Mouse (Mus musculus): ENCODE measurements at regions not wholly inside any gene's neighbourhood (a gene's known extent, or its start where the extent isn't known, plus 50 kb on each side); places are given as distances from the start of the nearest gene placed in this dataset.

GRCm38 (mm10) chr3:144015236-144015635 is 189.8 kb downstream of the Lmo4 start:
- no peak for TF ChIP-seq POU5F1 (IDR thresholded peaks at IDR 0.05; ENCODE audit: borderline replicate concordance, low read length)
- TF ChIP-seq CTCF (conservative IDR thresholded peaks at IDR 0.05; ENCODE audit: low read length): no peak
- TF ChIP-seq NANOG (IDR thresholded peaks at IDR 0.05; ENCODE audit: borderline replicate concordance, low read length): no peak
- H3K27me3 ChIP-seq (ENCODE audit: insufficient read depth, low read length): no peaks in the 10 kb centered on the region
- no peaks in the 10 kb centered on the region for H3K36me3 ChIP-seq (ENCODE audit: insufficient read depth, low read length)
- no peaks in the 10 kb centered on the region for H3K4me1 ChIP-seq (replicated peaks; ENCODE audit: low read depth, low read length)
- H3K4me3 ChIP-seq (replicated peaks; ENCODE audit: low read length): no peak overlapping the region
- no peaks in the 10 kb centered on the region for H3K9me3 ChIP-seq (ENCODE audit: low read length)

- Histone ChIP-seq H3K9me3 (ENCODE audit: low read length) (no peaks in the 10 kb centered on the region), H3K27me3 (ENCODE audit: insufficient read depth, low read length) (no peaks in the 10 kb centered on the region), H3K4me3 (replicated peaks; ENCODE audit: low read length) (no peak overlapping the region), H3K36me3 (ENCODE audit: insufficient read depth, low read length) (no peaks in the 10 kb centered on the region), H3K4me1 (replicated peaks; ENCODE audit: low read depth, low read length) (no peaks in the 10 kb centered on the region)
- TF ChIP-seq NANOG (IDR thresholded peaks at IDR 0.05; ENCODE audit: borderline replicate concordance, low read length) (no peak), POU5F1 (IDR thresholded peaks at IDR 0.05; ENCODE audit: borderline replicate concordance, low read length) (no peak)
Measured at GRCm38 (mm10) chr3:144013481-144014125, 191.4 kb downstream of the Lmo4 start.

- H3K4me1 ChIP-seq (replicated peaks; ENCODE audit: low read depth, low read length): no peaks in the 10 kb centered on the region
- no peaks in the 10 kb centered on the region for H3K36me3 ChIP-seq (ENCODE audit: insufficient read depth, low read length)
- TF ChIP-seq NANOG (IDR thresholded peaks at IDR 0.05; ENCODE audit: borderline replicate concordance, low read length): no peak
- no peak for TF ChIP-seq CTCF (conservative IDR thresholded peaks at IDR 0.05; ENCODE audit: low read length)
- no peak for TF ChIP-seq POU5F1 (IDR thresholded peaks at IDR 0.05; ENCODE audit: borderline replicate concordance, low read length)
- H3K4me3 ChIP-seq (replicated peaks; ENCODE audit: low read length): no peak overlapping the region
- H3K9me3 ChIP-seq (ENCODE audit: low read length): no peaks in the 10 kb centered on the region
- H3K27me3 ChIP-seq (ENCODE audit: insufficient read depth, low read length): no peaks in the 10 kb centered on the region
Measured at GRCm38 (mm10) chr3:144012820-144013219, 192.2 kb downstream of the Lmo4 start.

GRCm38 (mm10) chr3:144012173-144012572 is 192.8 kb downstream of the Lmo4 start:
- H3K27me3 ChIP-seq (ENCODE audit: insufficient read depth, low read length): no peaks in the 10 kb centered on the region
- H3K36me3 ChIP-seq (ENCODE audit: insufficient read depth, low read length): no peaks in the 10 kb centered on the region
- no peaks in the 10 kb centered on the region for H3K4me1 ChIP-seq (replicated peaks; ENCODE audit: low read depth, low read length)
- no peaks in the 10 kb centered on the region for H3K9me3 ChIP-seq (ENCODE audit: low read length)
- no peak overlapping the region for H3K4me3 ChIP-seq (replicated peaks; ENCODE audit: low read length)
- no peak for TF ChIP-seq POU5F1 (IDR thresholded peaks at IDR 0.05; ENCODE audit: borderline replicate concordance, low read length)
- TF ChIP-seq CTCF (conservative IDR thresholded peaks at IDR 0.05; ENCODE audit: low read length): no peak
- no peak for TF ChIP-seq NANOG (IDR thresholded peaks at IDR 0.05; ENCODE audit: borderline replicate concordance, low read length)

- H3K4me3 ChIP-seq (replicated peaks; ENCODE audit: low read length): no peak overlapping the region
- TF ChIP-seq POU5F1 (IDR thresholded peaks at IDR 0.05; ENCODE audit: borderline replicate concordance, low read length) (no peak), NANOG (IDR thresholded peaks at IDR 0.05; ENCODE audit: borderline replicate concordance, low read length) (no peak), CTCF (conservative IDR thresholded peaks at IDR 0.05; ENCODE audit: low read length) (no peak)
Measured at GRCm38 (mm10) chr3:144011456-144012025, 193.5 kb downstream of the Lmo4 start.

GRCm38 (mm10) chr3:144010558-144010957 is 194.5 kb downstream of the Lmo4 start:
- no peaks in the 10 kb centered on the region for H3K36me3 ChIP-seq (ENCODE audit: insufficient read depth, low read length)
- no peaks in the 10 kb centered on the region for H3K9me3 ChIP-seq (ENCODE audit: low read length)
- H3K27me3 ChIP-seq (ENCODE audit: insufficient read depth, low read length): no peaks in the 10 kb centered on the region
- no peak for TF ChIP-seq NANOG (IDR thresholded peaks at IDR 0.05; ENCODE audit: borderline replicate concordance, low read length)
- TF ChIP-seq POU5F1 (IDR thresholded peaks at IDR 0.05; ENCODE audit: borderline replicate concordance, low read length): no peak
- TF ChIP-seq CTCF (conservative IDR thresholded peaks at IDR 0.05; ENCODE audit: low read length): no peak
- no peaks in the 10 kb centered on the region for H3K4me1 ChIP-seq (replicated peaks; ENCODE audit: low read depth, low read length)
- H3K4me3 ChIP-seq (replicated peaks; ENCODE audit: low read length): no peak overlapping the region

More at GRCm38 (mm10) chr3:144011456-144012025, 193.5 kb downstream of the Lmo4 start:
- no peaks in the 10 kb centered on the region for H3K36me3 ChIP-seq (ENCODE audit: insufficient read depth, low read length)
- H3K9me3 ChIP-seq (ENCODE audit: low read length): no peaks in the 10 kb centered on the region
- no peaks in the 10 kb centered on the region for H3K4me1 ChIP-seq (replicated peaks; ENCODE audit: low read depth, low read length)
- no peaks in the 10 kb centered on the region for H3K27me3 ChIP-seq (ENCODE audit: insufficient read depth, low read length)

GRCm38 (mm10) chr3:144007111-144007619 is 197.9 kb downstream of the Lmo4 start:
- Histone ChIP-seq H3K4me1 (replicated peaks; ENCODE audit: low read depth, low read length) (no peaks in the 10 kb centered on the region), H3K27me3 (ENCODE audit: insufficient read depth, low read length) (no peaks in the 10 kb centered on the region), H3K36me3 (ENCODE audit: insufficient read depth, low read length) (no peaks in the 10 kb centered on the region), H3K9me3 (ENCODE audit: low read length) (no peaks in the 10 kb centered on the region), H3K4me3 (replicated peaks; ENCODE audit: low read length) (no peak overlapping the region)
- TF ChIP-seq CTCF (conservative IDR thresholded peaks at IDR 0.05; ENCODE audit: low read length) (no peak), POU5F1 (IDR thresholded peaks at IDR 0.05; ENCODE audit: borderline replicate concordance, low read length) (no peak), NANOG (IDR thresholded peaks at IDR 0.05; ENCODE audit: borderline replicate concordance, low read length) (no peak; the same call in 1 of the 2 replicates)

- no peaks in the 10 kb centered on the region for H3K4me1 ChIP-seq (replicated peaks; ENCODE audit: low read depth, low read length)
- TF ChIP-seq NANOG (IDR thresholded peaks at IDR 0.05; ENCODE audit: borderline replicate concordance, low read length): no peak
- TF ChIP-seq CTCF (conservative IDR thresholded peaks at IDR 0.05; ENCODE audit: low read length): no peak
- TF ChIP-seq POU5F1 (IDR thresholded peaks at IDR 0.05; ENCODE audit: borderline replicate concordance, low read length): no peak
Measured at GRCm38 (mm10) chr3:143997909-143998308, 207.1 kb downstream of the Lmo4 start.

More at GRCm38 (mm10) chr3:143997909-143998308, 207.1 kb downstream of the Lmo4 start:
- no peak overlapping the region for H3K4me3 ChIP-seq (replicated peaks; ENCODE audit: low read length)
- no peaks in the 10 kb centered on the region for H3K36me3 ChIP-seq (ENCODE audit: insufficient read depth, low read length)
- H3K27me3 ChIP-seq (ENCODE audit: insufficient read depth, low read length): no peaks in the 10 kb centered on the region
- no peaks in the 10 kb centered on the region for H3K9me3 ChIP-seq (ENCODE audit: low read length)
